11 mouse cellular contexts compared by ENCODE assay signal in genomic region chr11:107024406-107024805, GRCm38 (mm10). TPM values are rescaled to one million over a fixed set of nuclear protein-coding genes. Genes with fewer than 3 reads are reported as not detected.
DNase-seq lines count a peak whose midpoint lies in the region; ATAC-seq lines count a peak whose summit lies in the region.
"Had no signal": no experiment of that assay in that cellular context is flagged by ENCODE, and none has a peak within 500 bp of the region (broad histone marks: within the 10 kb centered on the region; RNA-seq: fewer than 3 reads in every experiment).

No protein-coding gene starts in this region.

- H3K4me2 ChIP-seq in heart, embryonic 13.5 days: peak overlapping the region; percentile 97
- H3K4me2 ChIP-seq in embryonic facial prominence, embryonic 13.5 days: peak overlapping the region; percentile 80
- H3K4me2 ChIP-seq in hindbrain, embryonic 14.5 days (replicated peaks): peak overlapping the region; percentile 83
- peak overlapping the region; percentile 78 for H3K4me2 ChIP-seq in midbrain, embryonic 15.5 days

- WGBS in heart, embryonic 13.5 days: 49% methylated on average over 4 of the region's 4 CpGs
- WGBS in embryonic facial prominence, embryonic 13.5 days: 39% methylated on average over 4 of the region's 4 CpGs
- 65% methylated on average over 4 of the region's 4 CpGs for WGBS in hindbrain, embryonic 14.5 days
- WGBS in midbrain, embryonic 15.5 days: 56% methylated on average over 4 of the region's 4 CpGs

- H3K9ac ChIP-seq in heart, embryonic 13.5 days: 0 out of 2 replicates have a peak overlapping the region, but pooled peaks have one; percentile 81
- H3K9ac ChIP-seq in embryonic facial prominence, embryonic 13.5 days: 0 out of 2 replicates have a peak overlapping the region, but pooled peaks have one; percentile 21
- 0 out of 2 replicates have a peak overlapping the region, but pooled peaks have one; percentile 65 for H3K9ac ChIP-seq in hindbrain, embryonic 14.5 days
- no peak overlapping the region for H3K9ac ChIP-seq in midbrain, embryonic 15.5 days

- peaks cover 27% of the 10 kb centered on the region for H3K27me3 ChIP-seq in heart, embryonic 13.5 days (replicated peaks)
- peaks cover 25% of the 10 kb centered on the region for H3K27me3 ChIP-seq in embryonic facial prominence, embryonic 13.5 days
- no peaks in the 10 kb centered on the region for H3K27me3 ChIP-seq in hindbrain, embryonic 14.5 days (ENCODE audit: control insufficient read depth, insufficient read depth, low read length)
- H3K27me3 ChIP-seq in midbrain, embryonic 15.5 days (replicated peaks): no peaks in the 10 kb centered on the region

- no peaks in the 10 kb centered on the region for H3K9me3 ChIP-seq in heart, embryonic 13.5 days
- H3K9me3 ChIP-seq in embryonic facial prominence, embryonic 13.5 days: no peaks in the 10 kb centered on the region
- no peaks in the 10 kb centered on the region for H3K9me3 ChIP-seq in hindbrain, embryonic 14.5 days (ENCODE audit: control insufficient read depth, low read length)
- no peaks in the 10 kb centered on the region for H3K9me3 ChIP-seq in midbrain, embryonic 15.5 days

- H3K4me1 ChIP-seq in heart, embryonic 13.5 days: peaks cover 34% of the 10 kb centered on the region
- peaks cover 36% of the 10 kb centered on the region for H3K4me1 ChIP-seq in embryonic facial prominence, embryonic 13.5 days
- H3K4me1 ChIP-seq in hindbrain, embryonic 14.5 days (replicated peaks; ENCODE audit: control insufficient read depth, insufficient read depth, low read length): peaks cover 30% of the 10 kb centered on the region
- peaks cover 29% of the 10 kb centered on the region for H3K4me1 ChIP-seq in midbrain, embryonic 15.5 days

- ATAC-seq in heart, embryonic 13.5 days (ENCODE audit: extremely low read depth, insufficient number of reproducible peaks, low FRiP score, low TSS enrichment): no peak
- ATAC-seq in embryonic facial prominence, embryonic 13.5 days (ENCODE audit: insufficient number of reproducible peaks, insufficient read depth, low FRiP score, low TSS enrichment, low read depth): no peak
- no peak for ATAC-seq in hindbrain, embryonic 14.5 days (ENCODE audit: low FRiP score)
- ATAC-seq in midbrain, embryonic 15.5 days (replicated peaks): no peak

- no peak overlapping the region for H3K27ac ChIP-seq in heart, embryonic 13.5 days (replicated peaks)
- no peak overlapping the region for H3K27ac ChIP-seq in embryonic facial prominence, embryonic 13.5 days
- H3K27ac ChIP-seq in hindbrain, embryonic 14.5 days: no peak overlapping the region
- H3K27ac ChIP-seq in midbrain, embryonic 15.5 days: 0 out of 2 replicates have a peak overlapping the region, but pooled peaks have one; percentile 23
- H3K27ac ChIP-seq: left cerebral cortex, adult 2 months had no signal

- intact Hi-C loops in heart, postnatal 36 days (cut with DNase I): no loop called here

- no peaks in the 10 kb centered on the region for H3K36me3 ChIP-seq in heart, embryonic 13.5 days
- H3K36me3 ChIP-seq in embryonic facial prominence, embryonic 13.5 days: no peaks in the 10 kb centered on the region
- no peaks in the 10 kb centered on the region for H3K36me3 ChIP-seq in hindbrain, embryonic 14.5 days (replicated peaks; ENCODE audit: control insufficient read depth, insufficient read depth)
- no peaks in the 10 kb centered on the region for H3K36me3 ChIP-seq in midbrain, embryonic 15.5 days (replicated peaks)

- peak overlapping the region; percentile 77; the same call in 1 of the 2 replicates for H3K4me3 ChIP-seq in heart, embryonic 13.5 days
- peak overlapping the region; percentile 47 for H3K4me3 ChIP-seq in embryonic facial prominence, embryonic 13.5 days
- H3K4me3 ChIP-seq in hindbrain, embryonic 14.5 days (replicated peaks; ENCODE audit: low read length): 0 out of 2 replicates have a peak overlapping the region, but pooled peaks have one; percentile 43
- no peak overlapping the region for H3K4me3 ChIP-seq in midbrain, embryonic 15.5 days
- H3K4me3 ChIP-seq: left cerebral cortex, adult 2 months had no signal

- DNase-seq in heart, postnatal 36 days: no peak
- no peak for DNase-seq in hindbrain, embryonic 14.5 days (ENCODE audit: low spot score)
- no peak for DNase-seq in thymus, postnatal 14 days
- DNase-seq in layer of hippocampus, adult 9-11 months: no peak
- DNase-seq in ovary, postnatal 14 days (ENCODE audit: low spot score): no peak
- DNase-seq: lung, adult 2 months had no signal

RNA-seq across cellular contexts. Expression of gene 1810010H24Rik, which starts 1.1 kb away (rescaled TPM):
- 1.9 and 2.0 TPM in 2 replicates for polyA plus RNA-seq in heart, embryonic 13.5 days (2015; fragmentation: Nextera tagmentation; extraction: Ambion mirVana)
- total RNA-seq in heart, postnatal 36 days (2021): 1 to 10 TPM; 2.0 to 2.3 TPM
- 1.9 and 2.0 TPM in 2 replicates for polyA plus RNA-seq in embryonic facial prominence, embryonic 13.5 days (2015; fragmentation: Nextera tagmentation; extraction: Ambion mirVana)
- polyA plus RNA-seq in hindbrain, embryonic 14.5 days (2014; fragmentation: Nextera tagmentation; extraction: Ambion mirVana): 7.1 and 7.8 TPM in 2 replicates
- polyA plus RNA-seq in midbrain, embryonic 15.5 days (2015; fragmentation: Nextera tagmentation; extraction: Ambion mirVana): 6.9 and 7.3 TPM in 2 replicates
- total RNA-seq: hematopoietic stem cell, adult 5-6 weeks had no signal

RNA-seq across cellular contexts. Expression of gene Kpna2, which starts 25.1 kb away (rescaled TPM):
- 281 and 299 TPM in 2 replicates for polyA plus RNA-seq in heart, embryonic 13.5 days (2015; fragmentation: Nextera tagmentation; extraction: Ambion mirVana)
- 10 to 100 TPM; 60.8 to 67.1 TPM for total RNA-seq in heart, postnatal 36 days (2021)
- polyA plus RNA-seq in embryonic facial prominence, embryonic 13.5 days (2015; fragmentation: Nextera tagmentation; extraction: Ambion mirVana): 289 and 398 TPM in 2 replicates
- polyA plus RNA-seq in hindbrain, embryonic 14.5 days (2014; fragmentation: Nextera tagmentation; extraction: Ambion mirVana): 150 and 177 TPM in 2 replicates
- 154 and 163 TPM in 2 replicates for polyA plus RNA-seq in midbrain, embryonic 15.5 days (2015; fragmentation: Nextera tagmentation; extraction: Ambion mirVana)
